Mouse (Mus musculus): ENCODE results near the gene Irx3. TPM values are rescaled to one million over a fixed set of nuclear protein-coding genes. Genes with fewer than 3 reads are reported as not detected.

The Irx3 gene
- polyA plus RNA-seq, 1 experiment from 2014 or later: not detected

DNA sequence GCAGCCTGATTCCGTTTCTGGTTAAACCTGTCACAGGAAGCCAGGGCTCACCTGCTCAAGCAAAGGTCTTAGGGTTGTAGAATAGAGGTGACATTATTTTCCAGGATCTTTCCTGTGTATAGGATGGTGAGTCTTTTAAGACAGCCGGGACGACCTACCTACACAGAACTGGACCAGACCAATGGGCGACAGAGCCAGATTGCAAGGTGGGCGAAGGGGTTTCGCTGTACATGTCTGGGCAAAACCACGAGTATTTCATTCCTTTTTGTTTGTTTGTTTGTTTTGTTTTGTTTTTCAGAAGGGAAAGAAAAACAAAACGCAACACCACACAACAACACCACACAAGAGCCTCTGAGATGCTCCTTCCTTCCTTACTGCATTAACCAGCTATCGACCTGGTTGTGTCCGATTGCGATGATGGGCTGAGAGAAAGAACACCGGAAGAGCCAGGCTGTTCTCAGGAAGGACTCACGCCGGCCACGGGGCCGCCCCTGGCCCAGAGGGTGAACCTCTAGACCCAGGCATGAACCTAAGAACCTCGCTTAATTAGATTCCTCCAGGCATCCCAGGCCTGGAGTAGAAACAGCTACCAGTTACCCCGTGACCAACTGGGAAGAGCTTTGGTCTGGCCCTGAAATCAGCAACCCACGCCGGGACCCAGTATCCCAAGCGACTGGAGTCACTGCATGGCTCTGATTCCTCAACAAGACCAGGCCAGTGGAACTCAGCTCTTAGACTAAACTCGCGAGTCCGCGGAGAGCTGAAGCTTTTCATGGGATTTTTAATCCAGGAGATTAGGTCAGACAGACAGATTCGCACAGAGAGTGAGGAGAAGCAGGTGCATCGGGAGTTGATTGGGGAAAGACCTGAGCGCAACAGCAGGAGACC, 1.9 kb upstream of the Irx3 start:
- H3K36me3 ChIP-seq (replicated peaks; ENCODE audit: insufficient read depth, low read length): no peaks in the 10 kb centered on the region
- H3K9ac ChIP-seq (replicated peaks): no peak overlapping the region
- no peak for TF ChIP-seq EP300 (IDR thresholded peaks at IDR 0.05; ENCODE audit: low read depth)
- TF ChIP-seq CTCF (IDR thresholded peaks at IDR 0.05; ENCODE audit: low read depth): no peak
- H3K27me3 ChIP-seq (ENCODE audit: insufficient read depth, low read length): peaks cover 98% of the 10 kb centered on the region
- no peak overlapping the region for H3K27ac ChIP-seq (ENCODE audit: low read depth)
- ATAC-seq (no peak), DNase-seq (no peak)
- H3K4me1 ChIP-seq (ENCODE audit: insufficient read depth): peaks cover 17% of the 10 kb centered on the region
- H3K9me3 ChIP-seq (ENCODE audit: low read length): no peaks in the 10 kb centered on the region
- 5% methylated on average over 28 of the region's 28 CpGs for WGBS (ENCODE audit: insufficient replicate concordance)
- no peak overlapping the region for H3K4me3 ChIP-seq (ENCODE audit: low read depth, low read length)
- H3K4me2 ChIP-seq (ENCODE audit: low read depth, low read length): no peak overlapping the region

DNA sequence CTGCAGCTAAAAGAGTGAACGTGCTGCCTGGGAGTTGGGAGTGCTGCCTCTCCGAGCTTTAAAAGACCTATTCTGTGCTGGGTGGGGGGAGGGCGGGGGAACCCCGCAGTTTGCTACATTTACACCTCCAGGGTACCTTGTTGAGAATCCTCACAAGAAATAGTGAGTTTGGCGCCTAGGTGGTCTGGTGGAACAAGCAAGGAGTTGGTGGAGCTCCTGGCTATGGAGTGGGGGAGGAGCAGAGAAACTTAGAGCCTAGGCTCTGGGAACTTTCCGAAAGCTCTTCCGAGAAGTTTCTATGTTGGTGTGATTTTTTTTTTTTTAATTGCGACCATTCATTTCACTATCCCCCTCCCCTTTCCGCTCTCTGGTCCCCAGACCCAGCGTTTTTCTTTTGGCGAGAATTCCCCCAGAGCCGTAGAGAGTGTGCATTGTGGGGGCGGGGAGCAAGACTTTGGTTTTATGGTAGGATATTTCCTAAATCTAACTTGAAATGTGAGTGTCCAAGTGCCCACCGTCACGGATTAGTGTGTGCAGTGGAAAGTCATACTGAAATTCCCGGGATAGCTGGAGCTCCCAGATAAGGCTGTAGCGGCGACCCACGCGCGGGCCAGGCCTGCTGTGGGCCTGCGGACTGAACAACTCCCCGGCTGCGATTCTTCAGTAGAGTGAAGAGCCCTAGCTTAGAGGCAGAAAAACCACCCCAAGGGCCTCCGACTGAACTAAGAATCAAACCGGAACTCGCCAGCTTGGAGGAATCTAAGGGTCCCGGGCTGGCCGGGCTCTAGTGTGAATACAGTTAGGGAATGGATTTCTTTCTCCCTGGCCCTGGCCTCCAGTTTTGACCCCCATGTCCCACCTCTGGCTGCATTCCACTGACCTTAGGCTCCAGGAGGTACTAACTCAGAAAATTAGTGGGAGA, 795 bp upstream of the Irx3 start:
- Histone ChIP-seq H3K4me2 (ENCODE audit: low read depth, low read length) (peak overlapping the region; percentile 78), H3K4me3 (ENCODE audit: low read depth, low read length) (peak overlapping the region; percentile 46), H3K4me1 (ENCODE audit: insufficient read depth) (peaks cover 20% of the 10 kb centered on the region), H3K36me3 (replicated peaks; ENCODE audit: insufficient read depth, low read length) (no peaks in the 10 kb centered on the region), H3K27ac (ENCODE audit: low read depth) (no peak overlapping the region), H3K27me3 (ENCODE audit: insufficient read depth, low read length) (peaks cover 99% of the 10 kb centered on the region), H3K9ac (replicated peaks) (no peak overlapping the region), H3K9me3 (ENCODE audit: low read length) (no peaks in the 10 kb centered on the region)
- ATAC-seq (no peak), DNase-seq (no peak)
- 3% methylated on average over 29 of the region's 29 CpGs for WGBS (ENCODE audit: insufficient replicate concordance)
- TF ChIP-seq EP300 (IDR thresholded peaks at IDR 0.05; ENCODE audit: low read depth) (no peak), CTCF (IDR thresholded peaks at IDR 0.05; ENCODE audit: low read depth) (no peak)

DNA sequence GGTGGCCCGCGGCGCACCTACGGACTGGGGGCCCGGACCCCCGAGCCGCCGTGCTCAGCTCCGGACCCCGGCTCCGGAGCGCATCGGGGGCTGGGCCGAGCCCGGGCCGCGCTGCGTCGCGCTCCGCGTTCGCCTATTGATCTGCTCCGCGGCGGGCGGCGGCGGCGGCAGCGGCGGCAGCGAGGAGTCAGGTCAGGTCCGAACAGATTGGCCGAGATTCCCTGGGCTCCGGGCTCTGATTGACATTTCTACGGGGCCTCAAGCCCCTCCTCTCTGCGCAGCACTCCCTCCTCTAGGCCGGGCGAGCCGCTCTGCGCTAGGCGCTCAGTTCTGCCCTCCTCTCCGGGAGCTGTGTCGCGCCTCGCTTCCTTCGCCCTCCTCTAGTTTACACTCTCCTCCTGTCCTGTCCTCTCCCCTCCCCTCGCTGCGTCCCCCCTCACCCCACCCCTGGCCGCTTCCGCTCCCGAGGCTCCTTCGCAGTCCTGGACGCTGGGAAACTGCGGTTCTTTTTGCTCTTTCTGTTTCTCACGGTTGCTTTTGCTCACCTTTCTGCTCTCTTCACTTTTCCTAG, 541 bp downstream of the Irx3 start:
- Histone ChIP-seq H3K9ac (replicated peaks) (0 out of 2 replicates have a peak overlapping the region, but pooled peaks have one; percentile 26), H3K9me3 (ENCODE audit: low read length) (no peaks in the 10 kb centered on the region), H3K4me1 (ENCODE audit: insufficient read depth) (peaks cover 20% of the 10 kb centered on the region), H3K36me3 (replicated peaks; ENCODE audit: insufficient read depth, low read length) (no peaks in the 10 kb centered on the region), H3K4me2 (ENCODE audit: low read depth, low read length) (peak overlapping the region; percentile 78), H3K27ac (ENCODE audit: low read depth) (no peak overlapping the region), H3K27me3 (ENCODE audit: insufficient read depth, low read length) (peaks cover 99% of the 10 kb centered on the region), H3K4me3 (ENCODE audit: low read depth, low read length) (peak overlapping the region; percentile 46)
- ATAC-seq (peak; percentile 76), DNase-seq (peak; percentile 42)
- TF ChIP-seq EP300 (IDR thresholded peaks at IDR 0.05; ENCODE audit: low read depth) (no peak), CTCF (IDR thresholded peaks at IDR 0.05; ENCODE audit: low read depth) (no peak)
- WGBS (ENCODE audit: insufficient replicate concordance): under 1% methylated on average over 55 of the region's 57 CpGs

DNA sequence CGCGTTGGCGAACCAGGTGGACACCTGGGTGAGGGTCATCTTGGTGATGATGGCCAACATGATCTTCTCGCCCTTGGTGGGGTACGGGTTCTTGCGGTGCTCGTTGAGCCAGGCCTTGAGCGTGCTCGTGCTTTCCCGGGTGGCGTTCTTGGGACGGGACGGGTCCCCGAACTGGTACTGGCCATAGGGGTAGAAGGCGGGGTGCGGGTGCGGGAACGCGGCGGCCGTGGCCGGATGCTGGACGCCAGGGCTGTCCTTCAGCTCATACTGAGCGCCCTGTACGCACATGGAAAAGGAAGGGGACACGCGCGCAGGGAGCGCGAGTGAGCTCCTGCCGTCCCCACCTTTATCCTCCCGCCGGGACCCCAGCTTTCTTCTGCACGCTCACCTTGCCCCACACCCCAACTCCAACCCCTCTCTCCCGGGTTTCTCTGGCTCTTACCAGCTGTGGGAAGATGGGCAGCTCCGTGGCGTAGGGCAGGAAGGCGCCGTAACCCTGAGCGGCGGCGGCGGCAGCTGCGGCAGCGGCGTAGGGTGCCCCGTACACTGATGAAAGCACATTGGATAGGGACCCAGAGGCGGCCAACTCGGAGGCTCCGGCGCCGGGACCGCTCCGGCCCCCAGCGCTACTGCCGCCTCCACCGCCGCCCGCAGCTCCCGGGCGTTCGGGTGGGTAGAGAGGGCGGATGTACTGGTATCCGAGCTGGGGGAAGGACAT, 1.2 kb downstream of the Irx3 start:
- Histone ChIP-seq H3K4me3 (ENCODE audit: low read depth, low read length) (peak overlapping the region; percentile 46), H3K27me3 (ENCODE audit: insufficient read depth, low read length) (peaks cover 99% of the 10 kb centered on the region), H3K4me1 (ENCODE audit: insufficient read depth) (peaks cover 16% of the 10 kb centered on the region), H3K9me3 (ENCODE audit: low read length) (no peaks in the 10 kb centered on the region), H3K27ac (ENCODE audit: low read depth) (no peak overlapping the region), H3K9ac (replicated peaks) (no peak overlapping the region), H3K4me2 (ENCODE audit: low read depth, low read length) (peak overlapping the region; percentile 78), H3K36me3 (replicated peaks; ENCODE audit: insufficient read depth, low read length) (no peaks in the 10 kb centered on the region)
- peak; percentile 23 for ATAC-seq
- DNase-seq: peak; percentile 26
- WGBS (ENCODE audit: insufficient replicate concordance): 1% methylated on average over 53 of the region's 64 CpGs
- no peak for TF ChIP-seq EP300 (IDR thresholded peaks at IDR 0.05; ENCODE audit: low read depth)
- TF ChIP-seq CTCF (IDR thresholded peaks at IDR 0.05; ENCODE audit: low read depth): no peak

DNA sequence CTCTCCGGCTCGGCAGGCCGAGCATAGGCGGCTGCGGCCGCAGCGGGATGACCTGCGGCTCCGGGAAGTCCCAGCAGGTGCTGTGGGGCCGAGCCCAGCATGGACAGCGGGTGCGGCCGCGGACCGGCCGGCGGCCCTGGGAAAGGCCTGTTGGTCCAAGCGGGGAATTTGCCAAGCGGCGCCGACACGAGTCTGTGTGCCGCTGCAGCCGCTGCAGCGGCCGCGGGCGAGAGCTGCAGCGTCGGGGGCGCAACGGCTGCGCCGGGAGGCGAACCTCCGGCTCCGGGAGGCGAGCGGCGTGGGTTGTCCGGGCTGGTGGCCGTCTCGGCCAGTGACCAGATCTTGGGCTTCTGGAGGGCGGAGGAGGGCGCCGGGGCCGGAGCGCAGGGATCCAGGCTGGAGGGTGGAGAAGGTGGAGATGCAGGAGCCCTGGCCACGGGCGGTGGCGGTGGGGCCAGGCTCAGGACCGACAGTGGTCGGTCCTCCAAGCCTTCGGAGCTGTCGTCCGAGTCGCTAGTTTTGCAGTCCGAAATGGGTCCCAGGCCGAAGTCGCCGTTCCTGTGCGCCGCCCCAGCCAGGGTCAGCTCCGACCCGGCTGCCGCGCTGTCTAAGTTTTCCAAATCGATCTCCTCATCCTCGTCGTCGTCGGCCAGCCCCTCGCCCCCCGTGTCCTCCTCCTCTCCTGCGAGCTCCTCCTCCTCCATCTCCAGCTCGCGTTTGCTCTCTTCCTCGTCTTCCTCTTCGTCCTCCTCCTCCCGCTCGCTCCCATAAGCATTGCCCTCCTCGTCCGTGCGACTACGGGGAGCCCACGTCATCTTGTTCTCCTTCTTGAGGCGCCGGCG, 2.0 kb downstream of the Irx3 start:
- Histone ChIP-seq H3K4me2 (ENCODE audit: low read depth, low read length) (peak overlapping the region; percentile 32), H3K36me3 (replicated peaks; ENCODE audit: insufficient read depth, low read length) (no peaks in the 10 kb centered on the region), H3K4me1 (ENCODE audit: insufficient read depth) (peaks cover 12% of the 10 kb centered on the region), H3K27ac (ENCODE audit: low read depth) (no peak overlapping the region), H3K27me3 (ENCODE audit: insufficient read depth, low read length) (peaks cover 96% of the 10 kb centered on the region), H3K4me3 (ENCODE audit: low read depth, low read length) (peak overlapping the region; percentile 17; the same call in 1 of the 2 replicates), H3K9ac (replicated peaks) (no peak overlapping the region), H3K9me3 (ENCODE audit: low read length) (no peaks in the 10 kb centered on the region)
- no peak for ATAC-seq
- no peak for DNase-seq
- WGBS (ENCODE audit: insufficient replicate concordance): 2% methylated on average over 88 of the region's 89 CpGs
- no peak for TF ChIP-seq CTCF (IDR thresholded peaks at IDR 0.05; ENCODE audit: low read depth)
- no peak for TF ChIP-seq EP300 (IDR thresholded peaks at IDR 0.05; ENCODE audit: low read depth)

All from liver, postnatal 0 days (tissue).